In genomic region chr9:45943628-45944505, GRCm38 (mm10) we compare ENCODE assay signal across 15 mouse cellular contexts. TPM values are rescaled to one million over a fixed set of nuclear protein-coding genes. Genes with fewer than 3 reads are reported as not detected.
DNase-seq lines count a peak whose midpoint lies in the region; ATAC-seq lines count a peak whose summit lies in the region.
"Had no signal": no experiment of that assay in that cellular context is flagged by ENCODE, and none has a peak within 500 bp of the region (broad histone marks: within the 10 kb centered on the region; RNA-seq: fewer than 3 reads in every experiment).

No protein-coding gene starts in this region.

- no peak overlapping the region for H3K9ac ChIP-seq in heart, embryonic 11.5 days (ENCODE audit: low read depth, low read length)
- H3K9ac ChIP-seq in stomach, embryonic 15.5 days, result no peak overlapping the region
- H3K9ac ChIP-seq: kidney, embryonic 15.5 days; limb, embryonic 15.5 days had no signal

- no peak overlapping the region for H3K4me2 ChIP-seq in heart, embryonic 11.5 days
- no peak overlapping the region for H3K4me2 ChIP-seq in stomach, embryonic 15.5 days
- H3K4me2 ChIP-seq: kidney, embryonic 15.5 days; limb, embryonic 15.5 days had no signal

- H3K4me1 ChIP-seq in heart, embryonic 11.5 days (ENCODE audit: control insufficient read depth, insufficient read depth, low read length), result no peaks in the 10 kb centered on the region
- H3K4me1 ChIP-seq in stomach, embryonic 15.5 days, result 0 out of 2 replicates have a peak, but pooled peaks cover 5% of the 10 kb centered on the region
- H3K4me1 ChIP-seq: kidney, embryonic 15.5 days; limb, embryonic 15.5 days; midbrain, embryonic 10.5 days had no signal

- ATAC-seq in heart, embryonic 11.5 days (replicated peaks; ENCODE audit: insufficient number of reproducible peaks, low FRiP score, low TSS enrichment), result 0 out of 2 replicates have a peak, but pooled peaks have one; percentile 23
- ATAC-seq in stomach, embryonic 15.5 days (ENCODE audit: insufficient read depth, low FRiP score, low read depth), result peak; percentile 47
- ATAC-seq: forebrain, embryonic 16.5 days had no signal

- 87% methylated on average over 8 of the region's 8 CpGs for WGBS in heart, embryonic 11.5 days (ENCODE audit: insufficient replicate concordance)
- WGBS in stomach, embryonic 15.5 days, result 91% methylated on average over 8 of the region's 8 CpGs

- no peak overlapping the region for H3K4me3 ChIP-seq in heart, embryonic 11.5 days (ENCODE audit: low read depth, low read length)
- no peak overlapping the region for H3K4me3 ChIP-seq in stomach, embryonic 15.5 days (replicated peaks)
- H3K4me3 ChIP-seq: kidney, embryonic 15.5 days; limb, embryonic 15.5 days; midbrain, embryonic 10.5 days had no signal

- H3K27ac ChIP-seq in heart, embryonic 11.5 days (ENCODE audit: low read depth, low read length), result no peak overlapping the region
- H3K27ac ChIP-seq in stomach, embryonic 15.5 days, result no peak overlapping the region
- H3K27ac ChIP-seq: kidney, embryonic 15.5 days; limb, embryonic 15.5 days; midbrain, embryonic 10.5 days had no signal

- no peaks in the 10 kb centered on the region for H3K9me3 ChIP-seq in heart, embryonic 11.5 days (replicated peaks; ENCODE audit: control insufficient read depth, low read length)
- H3K9me3 ChIP-seq in stomach, embryonic 15.5 days, result no peaks in the 10 kb centered on the region
- H3K9me3 ChIP-seq: kidney, embryonic 15.5 days; limb, embryonic 15.5 days; midbrain, embryonic 10.5 days had no signal

- peaks cover 31% of the 10 kb centered on the region for H3K36me3 ChIP-seq in heart, embryonic 11.5 days (ENCODE audit: control insufficient read depth, insufficient read depth, low read length)
- H3K36me3 ChIP-seq in stomach, embryonic 15.5 days, result peaks cover 42% of the 10 kb centered on the region

- no peak for DNase-seq in heart, postnatal 25 days (ENCODE audit: low spot score)
- DNase-seq in testis, postnatal 10 days (ENCODE audit: low spot score), result peak; percentile 37
- no peak for DNase-seq in testis, postnatal 14 days (ENCODE audit: low spot score)
- peak; percentile 44 for DNase-seq in liver
- DNase-seq in layer of hippocampus, postnatal 14 days (ENCODE audit: low spot score in 2 of 2), result no peak
- no peak for DNase-seq in B cell, adult 2 months
- DNase-seq: gastrocnemius, postnatal 25 days; retina, postnatal 1 day had no signal

- intact Hi-C loops in heart, postnatal 25 days (cut with DNase I), result no loop called here

- H3K27me3 ChIP-seq in heart, embryonic 11.5 days (ENCODE audit: control insufficient read depth, insufficient read depth, low read length), result no peaks in the 10 kb centered on the region
- H3K27me3 ChIP-seq in stomach, embryonic 15.5 days (replicated peaks), result no peaks in the 10 kb centered on the region
- H3K27me3 ChIP-seq: kidney, embryonic 15.5 days; limb, embryonic 15.5 days had no signal

RNA-seq across cellular contexts. Expression of gene Tagln, which starts 8.0 kb away (rescaled TPM):
- polyA plus RNA-seq in heart, embryonic 11.5 days (2014; fragmentation: Nextera tagmentation; extraction: Ambion mirVana), result 365 and 386 TPM in 2 replicates
- 10 to 100 TPM; 45.4 to 93.0 TPM for total RNA-seq in heart, postnatal 25 days (2021)
- polyA plus RNA-seq in stomach, embryonic 15.5 days (2015; fragmentation: Nextera tagmentation; extraction: Ambion mirVana), result 380 and 441 TPM in 2 replicates
- total RNA-seq in layer of hippocampus, postnatal 14 days (2021), result 10 to 100 TPM; 12.7 to 18.2 TPM
- total RNA-seq: hematopoietic stem cell, adult 5-6 weeks had no signal

RNA-seq across cellular contexts. Expression of gene Sidt2, which starts 11.2 kb away (rescaled TPM):
- 34.7 and 36.0 TPM in 2 replicates for polyA plus RNA-seq in heart, embryonic 11.5 days (2014; fragmentation: Nextera tagmentation; extraction: Ambion mirVana)
- 10 to 100 TPM; 70.9 to 76.5 TPM for total RNA-seq in heart, postnatal 25 days (2021)
- 43.8 and 47.9 TPM in 2 replicates for polyA plus RNA-seq in stomach, embryonic 15.5 days (2015; fragmentation: Nextera tagmentation; extraction: Ambion mirVana)
- 100 to 1,000 TPM; 112 to 121 TPM for total RNA-seq in layer of hippocampus, postnatal 14 days (2021)

RNA-seq across cellular contexts. Expression of gene Rnf214, which starts 37.2 kb away (rescaled TPM):
- 39.3 and 45.9 TPM in 2 replicates for polyA plus RNA-seq in heart, embryonic 11.5 days (2014; fragmentation: Nextera tagmentation; extraction: Ambion mirVana)
- 10 to 100 TPM; 30.6 to 31.4 TPM for total RNA-seq in heart, postnatal 25 days (2021)
- polyA plus RNA-seq in stomach, embryonic 15.5 days (2015; fragmentation: Nextera tagmentation; extraction: Ambion mirVana), result 40.6 and 45.9 TPM in 2 replicates
- total RNA-seq in layer of hippocampus, postnatal 14 days (2021), result 10 to 100 TPM; 67.0 to 67.2 TPM

RNA-seq across cellular contexts. Expression of gene Pcsk7, which starts 37.6 kb away (rescaled TPM):
- 11.2 and 16.7 TPM in 2 replicates for polyA plus RNA-seq in heart, embryonic 11.5 days (2014; fragmentation: Nextera tagmentation; extraction: Ambion mirVana)
- total RNA-seq in heart, postnatal 25 days (2021), result 10 to 100 TPM; 17.1 to 18.9 TPM
- 19.2 and 21.0 TPM in 2 replicates for polyA plus RNA-seq in stomach, embryonic 15.5 days (2015; fragmentation: Nextera tagmentation; extraction: Ambion mirVana)
- 10 to 100 TPM; 22.6 to 28.4 TPM for total RNA-seq in layer of hippocampus, postnatal 14 days (2021)

Comparison
In these comparisons a context has a peak if more than half of its experiments do, and no peak if none do; other contexts are left out.
1. DNase-seq: peak in testis, postnatal 10 days (single experiment) and liver (single experiment); none in heart, postnatal 25 days (single experiment), testis, postnatal 14 days (single experiment), layer of hippocampus, postnatal 14 days (0 of 2) and B cell, adult 2 months (0 of 2).